Mouse (Mus musculus) cerebellum, adult 9-11 months (tissue): ENCODE data around the gene Ntrk3.

Experiments used
- DNase-seq: peaks from one replicate; pipeline ENCODE4 v3.0.0; 2022

The Ntrk3 gene

DNA sequence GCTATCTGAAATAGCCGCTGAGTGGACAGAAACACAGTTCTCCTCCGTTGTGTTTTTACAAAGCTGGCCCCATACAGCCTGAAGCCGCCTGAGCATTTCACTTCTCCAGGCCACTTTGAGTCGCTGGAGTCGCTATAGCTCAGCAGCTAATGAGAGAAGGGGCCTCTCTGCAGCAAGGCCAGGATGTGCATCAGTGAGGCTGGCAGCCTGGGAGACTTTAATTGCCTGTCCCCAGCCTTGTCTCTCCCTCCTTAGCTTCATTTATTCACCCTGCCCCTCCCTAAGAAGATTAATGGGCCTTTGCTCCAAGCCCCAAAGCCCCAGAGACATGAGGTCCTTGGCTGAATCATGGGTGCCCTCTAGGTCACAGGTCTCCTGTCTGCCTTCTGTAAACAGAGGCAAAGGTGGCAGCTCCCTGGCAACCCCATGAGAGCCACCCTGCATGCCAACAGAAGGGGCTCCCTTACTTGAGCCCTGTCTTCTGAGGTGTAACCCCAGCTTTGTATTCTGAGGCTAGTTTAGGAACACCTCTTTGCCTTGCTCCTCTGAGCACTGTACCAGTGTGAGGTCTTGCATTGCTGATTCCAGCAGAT, 132.2 kb downstream of the Ntrk3 start:
- DNase-seq: no peak

DNA sequence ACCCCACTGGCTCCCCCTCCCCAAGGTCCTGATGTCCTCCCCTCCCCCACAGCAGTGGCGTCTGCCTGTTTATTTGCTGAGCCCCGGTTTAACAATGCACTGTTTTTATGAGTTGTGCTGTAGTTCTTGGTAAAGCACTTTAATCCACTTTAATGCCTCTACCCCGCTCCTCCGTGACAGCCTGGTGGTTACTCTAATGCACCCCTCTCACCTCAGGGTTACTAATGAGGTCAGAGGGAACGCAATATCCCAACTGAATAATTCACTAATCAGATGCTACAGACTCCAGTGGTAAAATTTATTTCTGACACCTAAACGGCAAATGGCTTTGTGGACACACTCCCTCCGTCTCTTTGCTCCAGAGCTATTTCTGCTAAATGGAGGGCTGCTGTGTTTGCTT, 133.9 kb downstream of the Ntrk3 start:
- DNase-seq: no peak

DNA sequence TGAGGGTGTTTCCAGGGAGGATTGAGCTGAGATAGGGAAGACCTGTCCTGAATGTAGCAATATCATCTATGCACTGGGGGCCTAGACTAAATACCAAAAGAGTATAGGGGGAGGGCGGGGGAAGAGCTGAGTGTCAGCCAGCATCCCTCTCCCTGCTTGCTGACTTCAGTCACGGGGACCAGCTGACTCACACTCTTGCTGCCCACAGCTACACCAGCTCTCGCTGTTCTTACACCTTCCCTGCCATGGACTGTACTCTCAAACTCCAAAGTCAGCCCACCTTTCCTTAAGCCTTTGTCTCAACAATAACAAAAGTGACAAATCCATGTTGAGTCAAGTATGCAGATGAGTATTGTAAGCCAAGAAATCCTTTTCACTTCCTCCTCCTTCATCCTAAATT, 136.0 kb downstream of the Ntrk3 start:
- no peak for DNase-seq

- no peak for DNase-seq
Observed at GRCm38 (mm10) chr7:78600886-78601285, 136.9 kb downstream of the Ntrk3 start.

DNA sequence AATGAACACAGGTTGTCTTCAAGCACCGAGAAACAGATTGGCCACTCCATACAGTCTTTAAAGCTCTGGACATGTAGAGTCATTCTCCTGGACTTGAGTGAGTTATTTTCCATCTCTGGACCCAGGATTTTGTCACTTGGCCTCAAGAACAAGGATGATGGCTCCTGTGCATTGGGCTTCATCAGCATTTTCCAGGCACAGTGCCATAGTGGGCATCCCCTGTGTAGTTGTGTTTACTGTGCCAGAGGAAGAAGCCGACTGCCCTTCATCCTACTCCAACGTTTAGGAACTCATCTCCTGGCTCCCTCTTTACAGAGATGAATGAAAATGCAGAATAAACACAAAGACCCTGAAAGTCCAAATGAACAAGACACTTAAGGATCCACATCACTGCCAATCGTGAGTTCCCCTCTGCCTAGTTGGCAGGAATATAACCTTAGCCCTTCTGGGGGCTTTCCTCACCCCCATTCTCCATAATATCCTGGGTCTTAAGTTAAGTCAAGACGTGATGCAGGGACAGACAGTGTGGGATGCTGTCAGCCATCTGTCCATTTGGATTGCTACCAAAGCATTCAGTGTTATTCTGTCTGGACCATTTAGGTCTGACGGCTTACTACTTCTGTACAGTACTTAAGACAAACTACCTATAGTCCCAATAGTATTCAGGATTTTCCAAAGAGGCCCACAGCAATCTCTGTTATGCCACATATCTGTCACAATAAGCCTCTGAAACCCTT, 137.7 kb downstream of the Ntrk3 start:
- DNase-seq: no peak

GRCm38 (mm10) chr7:78598147-78598546, 139.7 kb downstream of the Ntrk3 start:
- no peak for DNase-seq

GRCm38 (mm10) chr7:78597251-78598129, 140.3 kb downstream of the Ntrk3 start:
- no peak for DNase-seq

DNA sequence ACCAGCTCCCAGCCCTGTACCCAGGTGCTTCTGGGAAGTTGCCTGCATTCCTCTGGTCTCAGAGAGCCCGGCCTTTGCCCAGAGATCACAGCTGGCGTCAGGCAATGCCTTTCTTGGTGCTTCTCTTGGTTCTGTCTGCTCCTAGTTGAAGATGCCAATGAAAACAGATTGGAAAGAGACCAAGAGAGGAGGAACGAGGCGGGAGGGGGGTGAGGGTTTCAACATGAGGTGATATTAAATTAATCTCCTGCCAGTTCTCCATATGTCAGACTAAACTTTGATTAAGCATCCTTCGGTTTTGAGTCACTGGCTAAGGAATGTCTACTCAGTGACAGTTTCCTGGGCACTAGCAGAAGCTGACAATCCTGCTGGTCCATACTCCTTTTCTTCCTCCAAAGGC, 141.3 kb downstream of the Ntrk3 start:
- no peak for DNase-seq

DNA sequence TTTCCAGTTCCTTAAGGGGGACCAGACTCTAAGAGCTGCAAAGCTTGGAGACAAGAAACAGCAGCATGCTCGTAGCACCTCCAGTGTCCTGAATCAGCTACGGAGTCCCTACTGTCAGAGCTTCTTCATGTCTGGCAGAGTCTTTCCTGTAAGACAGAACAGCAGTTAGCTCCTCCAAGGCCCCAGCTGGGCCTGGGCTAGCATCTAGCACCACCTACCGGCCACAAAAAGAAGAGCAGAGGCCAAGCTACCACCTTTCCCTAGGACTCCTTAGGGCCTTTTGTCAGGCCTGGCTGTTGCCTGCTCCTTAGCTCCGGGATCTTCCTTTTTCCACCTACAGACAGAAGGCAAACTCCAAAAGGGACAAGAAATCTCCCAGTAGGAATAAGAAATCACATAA, 141.9 kb downstream of the Ntrk3 start:
- DNase-seq: peak; percentile 81

DNA sequence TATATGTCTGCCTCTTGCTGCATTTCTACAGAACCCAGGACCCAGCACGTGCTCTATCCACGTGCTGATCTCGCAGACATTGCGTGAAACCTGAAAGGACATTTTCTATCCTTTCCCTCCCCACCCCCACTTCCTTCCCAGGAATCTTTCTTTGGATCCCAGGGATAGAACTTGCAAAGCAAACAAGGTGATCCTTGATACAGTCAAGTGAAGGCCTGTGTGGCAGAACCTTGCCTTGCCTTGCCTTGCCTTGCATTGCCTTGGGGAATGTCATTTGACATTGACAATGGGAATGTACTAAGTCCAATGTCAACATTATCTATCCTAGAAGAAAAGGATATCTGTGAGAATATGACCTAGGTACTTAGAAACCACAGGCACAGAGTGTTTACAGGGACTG, 144.9 kb downstream of the Ntrk3 start:
- DNase-seq: no peak

DNA sequence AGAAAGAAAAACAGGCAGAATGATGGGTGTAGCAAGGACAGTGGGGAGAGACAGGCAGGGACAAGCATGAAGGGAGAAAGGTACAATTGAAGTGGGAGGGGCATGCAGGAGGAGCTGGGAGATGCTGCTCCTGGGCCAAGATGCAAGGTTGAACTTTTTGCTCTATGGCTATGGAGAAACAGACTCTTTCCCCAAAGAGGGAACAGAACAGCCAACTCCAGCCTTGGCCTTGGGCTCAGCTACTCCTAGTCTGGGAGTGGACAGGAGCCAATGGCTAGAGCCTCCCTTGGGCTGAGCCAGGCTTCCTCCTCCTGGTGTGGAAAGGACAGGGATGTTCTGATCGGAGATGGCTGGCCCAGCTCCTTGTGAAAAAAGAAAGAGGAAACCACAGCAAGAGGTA, 145.6 kb downstream of the Ntrk3 start:
- DNase-seq: no peak

DNA sequence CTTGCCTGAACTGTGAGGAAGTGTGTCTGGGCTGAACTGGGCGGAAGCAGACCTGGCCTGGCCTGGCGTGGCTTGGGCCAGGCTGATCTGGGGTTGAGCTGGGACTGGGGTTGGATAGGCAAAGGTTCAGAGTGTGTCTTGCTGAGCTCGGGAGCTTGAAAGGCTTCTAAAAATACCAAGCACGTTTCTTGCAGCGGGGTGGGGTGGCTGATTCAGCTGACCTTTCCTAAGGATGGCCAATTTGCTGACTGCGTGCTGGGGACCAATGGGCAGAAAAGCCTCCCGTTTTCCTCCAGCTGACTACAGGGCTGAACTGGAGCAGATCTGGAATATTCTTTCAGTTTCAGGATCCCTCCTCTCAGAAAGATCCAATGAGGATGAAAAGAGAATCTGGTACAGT, 148.0 kb downstream of the Ntrk3 start:
- no peak for DNase-seq

GRCm38 (mm10) chr7:78586800-78587199, 151.0 kb downstream of the Ntrk3 start:
- no peak for DNase-seq

DNA sequence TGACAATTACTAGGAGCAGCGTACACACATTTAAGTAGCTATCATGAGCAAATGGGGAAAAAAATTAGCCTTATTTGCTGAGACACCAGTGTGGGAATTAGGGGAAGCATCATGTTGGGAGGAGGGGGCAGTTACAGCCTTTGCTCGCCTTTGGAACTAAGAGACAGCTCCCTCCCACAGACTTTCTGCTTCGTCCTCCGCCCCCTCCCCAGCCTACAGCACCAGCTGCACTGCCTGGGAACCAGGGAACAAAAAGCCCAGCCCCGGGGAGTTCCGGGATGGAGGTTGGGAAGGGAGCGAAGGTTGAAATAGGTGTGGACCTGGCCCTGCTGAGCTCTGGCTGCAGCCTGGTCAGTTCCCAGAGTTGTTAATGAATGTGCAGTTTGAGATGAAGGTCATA, 151.9 kb downstream of the Ntrk3 start:
- DNase-seq: no peak

DNA sequence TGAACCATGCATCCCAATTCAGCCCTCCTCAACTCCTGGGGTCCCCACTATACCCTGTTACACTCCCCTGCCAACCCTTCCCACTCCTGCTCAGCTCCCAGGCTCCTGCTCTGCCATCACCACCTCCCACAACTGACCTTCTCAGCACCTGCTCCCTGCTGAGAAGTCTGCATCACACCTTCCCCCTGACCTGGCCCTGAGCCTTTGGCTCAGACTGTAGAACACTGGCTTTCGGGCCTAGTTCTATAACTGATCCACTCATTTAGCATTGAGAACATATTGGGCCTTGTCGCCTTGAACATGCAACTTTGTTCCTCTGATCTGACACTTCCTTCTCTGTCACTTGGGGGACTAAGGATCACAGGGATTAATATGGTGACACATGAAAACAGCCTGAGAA, 152.9 kb downstream of the Ntrk3 start:
- peak; percentile 33 for DNase-seq

DNA sequence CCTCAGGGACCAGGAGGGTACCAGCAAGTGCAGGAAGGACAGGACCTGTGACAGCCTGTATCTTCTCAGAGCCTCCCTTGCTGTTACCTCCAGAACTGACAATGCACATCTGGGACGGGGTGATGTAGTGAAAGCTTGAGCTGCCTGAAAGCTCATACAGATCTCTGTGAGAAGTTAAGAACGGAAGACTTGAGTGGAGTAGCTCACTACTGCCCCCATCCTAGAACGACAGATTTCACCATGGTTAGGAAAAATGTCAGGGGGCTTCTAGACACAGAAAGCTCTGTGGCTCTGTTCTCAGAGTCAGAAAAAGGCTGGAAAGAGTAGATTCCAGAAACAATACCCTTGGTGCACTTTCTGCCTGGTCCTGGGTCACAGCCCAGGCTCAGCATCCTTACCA, 153.3 kb downstream of the Ntrk3 start:
- peak; percentile 22 for DNase-seq

- DNase-seq: no peak
Observed at GRCm38 (mm10) chr7:78583678-78584077, 154.1 kb downstream of the Ntrk3 start.

DNA sequence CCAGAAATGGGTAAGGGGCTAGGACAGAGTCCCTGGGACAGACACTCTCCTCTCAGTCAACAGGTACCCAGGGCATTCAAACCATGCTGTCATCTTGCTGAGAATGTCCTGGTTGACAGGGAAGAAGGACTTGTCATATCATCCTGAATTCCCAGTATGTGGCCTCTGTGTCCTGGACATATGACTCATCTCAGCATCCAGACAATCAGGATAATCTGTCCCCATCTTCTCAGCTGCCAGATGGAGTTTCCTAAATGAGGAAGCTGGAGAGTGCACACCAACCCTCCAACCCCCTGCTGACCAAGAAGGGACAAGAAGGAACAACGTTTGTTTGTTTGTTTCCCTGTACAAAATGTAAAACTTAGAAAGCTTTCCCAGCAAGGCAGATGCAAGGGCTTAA, 156.5 kb downstream of the Ntrk3 start:
- no peak for DNase-seq

- peak; percentile 83 for DNase-seq
Observed at GRCm38 (mm10) chr7:78579461-78580234, 158.2 kb downstream of the Ntrk3 start.

DNA sequence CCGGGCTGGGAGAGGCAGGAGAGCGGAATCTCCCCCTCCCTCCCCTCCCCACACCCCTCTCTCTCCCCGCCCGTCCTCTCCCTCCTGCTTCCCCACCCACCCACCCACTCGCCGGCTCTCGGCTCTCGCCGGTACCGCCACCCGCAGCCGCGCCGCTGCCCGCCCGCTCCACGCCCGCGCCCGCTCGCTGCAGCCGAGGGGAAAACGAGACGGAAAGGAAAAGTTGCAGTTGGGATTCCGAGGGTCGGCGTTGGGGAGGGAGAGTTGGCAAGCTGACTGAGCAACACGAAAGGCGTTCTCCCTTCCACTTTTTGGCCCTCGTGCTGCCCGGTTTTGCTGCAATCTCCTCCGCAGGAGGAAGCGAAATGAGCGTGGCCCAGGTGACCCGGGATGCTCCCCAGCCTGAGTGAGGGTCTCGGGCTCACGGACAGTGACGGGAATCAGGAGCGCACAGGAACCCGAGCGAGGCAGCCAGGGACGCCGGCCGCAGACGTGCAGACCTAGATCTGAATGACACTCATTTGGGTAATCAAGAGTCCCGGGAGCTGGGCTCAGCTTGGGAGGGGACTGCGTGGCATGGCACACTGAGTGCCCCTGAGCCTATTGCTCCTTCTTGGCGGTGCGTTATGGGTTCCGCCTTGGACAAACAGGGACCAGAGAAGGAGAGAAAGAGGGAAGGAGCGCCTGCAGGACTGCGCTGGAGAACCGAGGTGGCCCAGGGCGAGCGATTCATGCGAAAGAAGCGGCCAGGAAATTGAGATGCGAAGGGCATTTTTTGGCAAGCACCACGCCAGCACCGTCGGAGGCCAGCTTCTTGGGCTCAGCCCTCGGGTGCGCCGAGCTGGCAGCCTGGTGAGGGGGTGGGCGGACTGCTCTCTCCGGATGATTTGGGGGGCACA, 159.1 kb downstream of the Ntrk3 start:
- DNase-seq: peak; percentile 81

GRCm38 (mm10) chr7:78578111-78578460, 159.7 kb downstream of the Ntrk3 start:
- peak; percentile 75 for DNase-seq

DNA sequence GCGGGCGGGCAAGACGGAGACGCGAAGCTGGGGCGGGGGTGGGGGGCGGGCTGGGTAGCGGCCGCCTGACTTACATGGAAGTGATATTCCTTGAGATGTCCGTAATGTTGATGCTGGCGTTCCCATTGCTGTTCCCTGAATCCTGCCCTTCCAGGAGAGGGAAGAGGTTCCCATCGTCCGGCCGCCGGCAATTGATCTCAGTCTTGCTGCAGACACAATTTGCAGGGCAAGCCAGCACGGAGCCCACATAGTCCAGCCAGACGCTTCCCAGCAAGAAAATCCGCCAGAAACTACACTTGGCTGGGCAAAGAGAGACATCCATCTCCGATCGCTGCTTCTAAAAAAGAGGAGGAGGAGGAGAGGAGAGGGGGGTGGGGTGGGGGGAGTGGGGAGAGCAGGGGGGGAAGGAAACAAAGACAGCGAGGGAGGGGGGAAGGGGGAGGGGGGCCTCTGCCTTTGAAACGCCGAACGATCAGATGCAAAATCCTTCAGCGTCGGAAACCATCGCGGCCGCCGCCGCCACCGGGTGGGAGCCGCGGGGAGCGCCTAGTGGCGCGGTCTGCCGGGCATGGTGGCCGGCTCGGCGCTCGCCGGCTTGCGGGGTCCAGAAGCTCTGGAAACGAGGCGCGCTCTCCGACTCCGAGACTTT, 160.2 kb downstream of the Ntrk3 start:
- peak; percentile 69 for DNase-seq
